Mouse (Mus musculus): Measurements from ENCODE around the gene Bcl2l1. TPM values are rescaled to one million over a fixed set of nuclear protein-coding genes. Genes with fewer than 3 reads are reported as not detected.

Bcl2l1 gene
- polyA plus RNA-seq, 1 experiment from 2014 or later = 74.3 TPM

- Histone ChIP-seq H3K27me3 (ENCODE audit: control insufficient read depth, insufficient read depth, low read length) (no peaks in the 10 kb centered on the region), H3K4me2 (ENCODE audit: low read depth, low read length) (peak overlapping the region; percentile 71; the same call in 1 of the 2 replicates), H3K4me3 (ENCODE audit: low read length) (no peak overlapping the region), H3K4me1 (ENCODE audit: control insufficient read depth, insufficient read depth, low read length) (peaks cover 49% of the 10 kb centered on the region), H3K9ac (ENCODE audit: low read length) (no peak overlapping the region), H3K9me3 (replicated peaks; ENCODE audit: control insufficient read depth, low read length) (no peaks in the 10 kb centered on the region), H3K27ac (ENCODE audit: low read length) (no peak overlapping the region), H3K36me3 (ENCODE audit: control insufficient read depth, insufficient read depth) (0 out of 2 replicates have a peak, but pooled peaks cover 4% of the 10 kb centered on the region)
- ATAC-seq (replicated peaks; ENCODE audit: extremely low read depth, insufficient read depth, low FRiP score) = no peak
- 59% methylated on average over 3 of the region's 3 CpGs for WGBS
Measured at GRCm38 (mm10) chr2:152826481-152826880, 5.0 kb downstream of the Bcl2l1 start.

- no peaks in the 10 kb centered on the region for H3K27me3 ChIP-seq (ENCODE audit: control insufficient read depth, insufficient read depth, low read length)
- H3K4me1 ChIP-seq (ENCODE audit: control insufficient read depth, insufficient read depth, low read length) = peaks cover 54% of the 10 kb centered on the region
- no peak overlapping the region for H3K4me3 ChIP-seq (ENCODE audit: low read length)
- ATAC-seq (replicated peaks; ENCODE audit: extremely low read depth, insufficient read depth, low FRiP score) = no peak
- no peak overlapping the region for H3K9ac ChIP-seq (ENCODE audit: low read length)
- 85% methylated on average over 2 of the region's 2 CpGs for WGBS
- no peak overlapping the region for H3K27ac ChIP-seq (ENCODE audit: low read length)
- H3K36me3 ChIP-seq (ENCODE audit: control insufficient read depth, insufficient read depth) = 0 out of 2 replicates have a peak, but pooled peaks cover 4% of the 10 kb centered on the region
- 0 out of 2 replicates have a peak overlapping the region, but pooled peaks have one; percentile 71 for H3K4me2 ChIP-seq (ENCODE audit: low read depth, low read length)
- H3K9me3 ChIP-seq (replicated peaks; ENCODE audit: control insufficient read depth, low read length) = no peaks in the 10 kb centered on the region
Measured at GRCm38 (mm10) chr2:152825713-152826112, 5.8 kb downstream of the Bcl2l1 start.

- no peak overlapping the region for H3K9ac ChIP-seq (ENCODE audit: low read length)
- no peak overlapping the region for H3K4me3 ChIP-seq (ENCODE audit: low read length)
- ATAC-seq (replicated peaks; ENCODE audit: extremely low read depth, insufficient read depth, low FRiP score) = no peak
- H3K9me3 ChIP-seq (replicated peaks; ENCODE audit: control insufficient read depth, low read length) = no peaks in the 10 kb centered on the region
- 70% methylated on average over 4 of the region's 4 CpGs for WGBS
- H3K4me1 ChIP-seq (ENCODE audit: control insufficient read depth, insufficient read depth, low read length) = peaks cover 59% of the 10 kb centered on the region
- 0 out of 2 replicates have a peak, but pooled peaks cover 4% of the 10 kb centered on the region for H3K36me3 ChIP-seq (ENCODE audit: control insufficient read depth, insufficient read depth)
- H3K27ac ChIP-seq (ENCODE audit: low read length) = no peak overlapping the region
- no peak overlapping the region for H3K4me2 ChIP-seq (ENCODE audit: low read depth, low read length)
- no peaks in the 10 kb centered on the region for H3K27me3 ChIP-seq (ENCODE audit: control insufficient read depth, insufficient read depth, low read length)
Measured at GRCm38 (mm10) chr2:152825168-152825697, 6.3 kb downstream of the Bcl2l1 start.

GRCm38 (mm10) chr2:152824438-152825167, 6.9 kb downstream of the Bcl2l1 start:
- Histone ChIP-seq H3K27me3 (ENCODE audit: control insufficient read depth, insufficient read depth, low read length) (no peaks in the 10 kb centered on the region), H3K27ac (ENCODE audit: low read length) (no peak overlapping the region), H3K4me2 (ENCODE audit: low read depth, low read length) (no peak overlapping the region), H3K9ac (ENCODE audit: low read length) (no peak overlapping the region), H3K9me3 (replicated peaks; ENCODE audit: control insufficient read depth, low read length) (no peaks in the 10 kb centered on the region), H3K36me3 (ENCODE audit: control insufficient read depth, insufficient read depth) (0 out of 2 replicates have a peak, but pooled peaks cover 4% of the 10 kb centered on the region), H3K4me1 (ENCODE audit: control insufficient read depth, insufficient read depth, low read length) (peaks cover 64% of the 10 kb centered on the region), H3K4me3 (ENCODE audit: low read length) (no peak overlapping the region)
- WGBS = 76% methylated on average over 3 of the region's 3 CpGs
- ATAC-seq (replicated peaks; ENCODE audit: extremely low read depth, insufficient read depth, low FRiP score) = no peak

- H3K4me1 ChIP-seq (ENCODE audit: control insufficient read depth, insufficient read depth, low read length) = peaks cover 65% of the 10 kb centered on the region
- WGBS = 95% methylated on average over 1 of the region's 1 CpGs
- ATAC-seq (replicated peaks; ENCODE audit: extremely low read depth, insufficient read depth, low FRiP score) = no peak
Measured at GRCm38 (mm10) chr2:152823770-152824169, 7.8 kb downstream of the Bcl2l1 start.

GRCm38 (mm10) chr2:152821566-152821965, 10.0 kb downstream of the Bcl2l1 start:
- no peak overlapping the region for H3K4me2 ChIP-seq (ENCODE audit: low read depth, low read length)
- H3K27me3 ChIP-seq (ENCODE audit: control insufficient read depth, insufficient read depth, low read length) = no peaks in the 10 kb centered on the region
- H3K36me3 ChIP-seq (ENCODE audit: control insufficient read depth, insufficient read depth) = peaks cover 10% of the 10 kb centered on the region; the same call in 1 of the 2 replicates
- no peak overlapping the region for H3K9ac ChIP-seq (ENCODE audit: low read length)
- H3K4me1 ChIP-seq (ENCODE audit: control insufficient read depth, insufficient read depth, low read length) = peaks cover 65% of the 10 kb centered on the region
- H3K9me3 ChIP-seq (replicated peaks; ENCODE audit: control insufficient read depth, low read length) = 0 out of 2 replicates have a peak, but pooled peaks cover 3% of the 10 kb centered on the region
- H3K4me3 ChIP-seq (ENCODE audit: low read length) = no peak overlapping the region
- ATAC-seq (replicated peaks; ENCODE audit: extremely low read depth, insufficient read depth, low FRiP score) = no peak
- H3K27ac ChIP-seq (ENCODE audit: low read length) = peak overlapping the region; percentile 85

More at GRCm38 (mm10) chr2:152823770-152824169, 7.8 kb downstream of the Bcl2l1 start:
- H3K27ac ChIP-seq (ENCODE audit: low read length) = no peak overlapping the region
- no peak overlapping the region for H3K4me2 ChIP-seq (ENCODE audit: low read depth, low read length)
- H3K27me3 ChIP-seq (ENCODE audit: control insufficient read depth, insufficient read depth, low read length) = no peaks in the 10 kb centered on the region
- H3K36me3 ChIP-seq (ENCODE audit: control insufficient read depth, insufficient read depth) = peaks cover 10% of the 10 kb centered on the region; the same call in 1 of the 2 replicates
- H3K9ac ChIP-seq (ENCODE audit: low read length) = no peak overlapping the region
- H3K9me3 ChIP-seq (replicated peaks; ENCODE audit: control insufficient read depth, low read length) = 0 out of 2 replicates have a peak, but pooled peaks cover 3% of the 10 kb centered on the region
- no peak overlapping the region for H3K4me3 ChIP-seq (ENCODE audit: low read length)

GRCm38 (mm10) chr2:152821023-152821422, 10.5 kb downstream of the Bcl2l1 start:
- Histone ChIP-seq H3K4me2 (ENCODE audit: low read depth, low read length) (peak overlapping the region; percentile 13; the same call in 1 of the 2 replicates), H3K4me1 (ENCODE audit: control insufficient read depth, insufficient read depth, low read length) (peaks cover 64% of the 10 kb centered on the region), H3K36me3 (ENCODE audit: control insufficient read depth, insufficient read depth) (peaks cover 10% of the 10 kb centered on the region; the same call in 1 of the 2 replicates), H3K27ac (ENCODE audit: low read length) (peak overlapping the region; percentile 85), H3K9ac (ENCODE audit: low read length) (no peak overlapping the region), H3K27me3 (ENCODE audit: control insufficient read depth, insufficient read depth, low read length) (no peaks in the 10 kb centered on the region), H3K9me3 (replicated peaks; ENCODE audit: control insufficient read depth, low read length) (0 out of 2 replicates have a peak, but pooled peaks cover 3% of the 10 kb centered on the region), H3K4me3 (ENCODE audit: low read length) (no peak overlapping the region)
- ATAC-seq (replicated peaks; ENCODE audit: extremely low read depth, insufficient read depth, low FRiP score) = peak; percentile 39
- WGBS = 28% methylated on average over 5 of the region's 5 CpGs

- peak; percentile 51 for ATAC-seq (replicated peaks; ENCODE audit: extremely low read depth, insufficient read depth, low FRiP score)
- peak overlapping the region; percentile 30 for H3K9ac ChIP-seq (ENCODE audit: low read length)
- WGBS = 17% methylated on average over 2 of the region's 2 CpGs
- H3K9me3 ChIP-seq (replicated peaks; ENCODE audit: control insufficient read depth, low read length) = 0 out of 2 replicates have a peak, but pooled peaks cover 3% of the 10 kb centered on the region
- no peaks in the 10 kb centered on the region for H3K27me3 ChIP-seq (ENCODE audit: control insufficient read depth, insufficient read depth, low read length)
- H3K4me1 ChIP-seq (ENCODE audit: control insufficient read depth, insufficient read depth, low read length) = peaks cover 59% of the 10 kb centered on the region
- H3K36me3 ChIP-seq (ENCODE audit: control insufficient read depth, insufficient read depth) = peaks cover 10% of the 10 kb centered on the region; the same call in 1 of the 2 replicates
- H3K4me2 ChIP-seq (ENCODE audit: low read depth, low read length) = peak overlapping the region; percentile 13; the same call in 1 of the 2 replicates
- H3K27ac ChIP-seq (ENCODE audit: low read length) = peak overlapping the region; percentile 85
- H3K4me3 ChIP-seq (ENCODE audit: low read length) = no peak overlapping the region
Measured at GRCm38 (mm10) chr2:152820369-152820768, 11.2 kb downstream of the Bcl2l1 start.

- ATAC-seq (replicated peaks; ENCODE audit: extremely low read depth, insufficient read depth, low FRiP score) = no peak
- Histone ChIP-seq H3K9ac (ENCODE audit: low read length) (peak overlapping the region; percentile 30), H3K36me3 (ENCODE audit: control insufficient read depth, insufficient read depth) (peaks cover 8% of the 10 kb centered on the region; the same call in 1 of the 2 replicates), H3K27ac (ENCODE audit: low read length) (peak overlapping the region; percentile 85), H3K27me3 (ENCODE audit: control insufficient read depth, insufficient read depth, low read length) (no peaks in the 10 kb centered on the region), H3K4me3 (ENCODE audit: low read length) (no peak overlapping the region), H3K9me3 (replicated peaks; ENCODE audit: control insufficient read depth, low read length) (0 out of 2 replicates have a peak, but pooled peaks cover 3% of the 10 kb centered on the region), H3K4me1 (ENCODE audit: control insufficient read depth, insufficient read depth, low read length) (peaks cover 55% of the 10 kb centered on the region), H3K4me2 (ENCODE audit: low read depth, low read length) (peak overlapping the region; percentile 1; the same call in 1 of the 2 replicates)
- WGBS = 38% methylated on average over 4 of the region's 4 CpGs
Measured at GRCm38 (mm10) chr2:152819926-152820325, 11.6 kb downstream of the Bcl2l1 start.
